Mouse (Mus musculus) myocyte (in vitro differentiated cells): ENCODE data around the gene Riiad1. TPM values are rescaled to one million over a fixed set of nuclear protein-coding genes. Genes with fewer than 3 reads are reported as not detected.

Source experiments
- H3K27me3 ChIP-seq: one replicate; pipeline ENCODE4 v1.6.1; 2011; ENCODE audit not compliant: control insufficient read depth, insufficient read depth, insufficient read length
- H3K36me3 ChIP-seq: one replicate; pipeline ENCODE4 v1.6.1; 2011; ENCODE audit not compliant: control insufficient read depth, insufficient read depth
- H3K4me2 ChIP-seq: one replicate; pipeline ENCODE4 v1.6.1; 2011; ENCODE audit warnings: low read depth, control low read depth
- H3K4me3 ChIP-seq: one replicate; pipeline ENCODE4 v1.5.1; 2011; ENCODE audit warnings: mild to moderate bottlenecking, control low read depth, moderate library complexity
- H3K79me2 ChIP-seq: one replicate; pipeline ENCODE4 v1.6.1; 2011; ENCODE audit not compliant: control insufficient read depth, insufficient read depth
- H3ac ChIP-seq: one replicate; pipeline ENCODE4 v1.6.1; 2011; ENCODE audit not compliant: control insufficient read depth, insufficient read length
- CEBPB ChIP-seq: IDR thresholded peaks from 2 replicates; pipeline ENCODE4 v1.6.1; 2011; ENCODE audit warnings: mild to moderate bottlenecking, moderate library complexity; ENCODE audit not compliant: poor library complexity, insufficient read depth, severe bottlenecking
- E2F4 ChIP-seq: IDR thresholded peaks from one replicate; pipeline ENCODE4 v1.6.1; 2011; ENCODE audit warnings: mild to moderate bottlenecking, control low read depth, moderate library complexity; ENCODE audit not compliant: insufficient read depth
- MAX ChIP-seq: IDR thresholded peaks from one replicate; pipeline ENCODE4 v1.6.1; 2011; ENCODE audit warnings: low read depth, mild to moderate bottlenecking, control low read depth
- MYOD1 ChIP-seq, 3 experiments: IDR thresholded peaks; one replicate each; pipeline ENCODE4 v1.6.1; 2011; ENCODE audit warnings: control low read depth in 2 of 3, low read depth in 2 of 3, mild to moderate bottlenecking in 2 of 3, moderate library complexity in 1 of 3; ENCODE audit not compliant: insufficient read length in 2 of 3, control insufficient read depth in 1 of 3
- MYOG ChIP-seq, 3 experiments: IDR thresholded peaks; one replicate each; pipeline ENCODE4 v1.6.1; 2011; ENCODE audit warnings: control low read depth in 2 of 3, low read depth in 2 of 3, mild to moderate bottlenecking in 2 of 3; ENCODE audit not compliant: insufficient read length in 2 of 3, control insufficient read depth in 1 of 3, insufficient read depth in 1 of 3
- POLR2A ChIP-seq: IDR thresholded peaks from one replicate; pipeline ENCODE4 v1.6.1; 2011; ENCODE audit warnings: low read depth, mild to moderate bottlenecking, control low read depth, moderate library complexity; ENCODE audit not compliant: insufficient read length
- POLR2AphosphoS2 ChIP-seq: IDR thresholded peaks from one replicate; pipeline ENCODE4 v1.6.1; 2011; ENCODE audit warnings: low read depth, control low read depth; ENCODE audit not compliant: insufficient read length
- REST ChIP-seq: IDR thresholded peaks from one replicate; pipeline ENCODE4 v1.6.1; 2011; ENCODE audit warnings: mild to moderate bottlenecking, control low read depth, moderate library complexity; ENCODE audit not compliant: insufficient read depth, insufficient read length
- SRF ChIP-seq: IDR thresholded peaks from one replicate; pipeline ENCODE4 v1.6.1; 2011; ENCODE audit warnings: low read depth; ENCODE audit not compliant: control insufficient read depth, insufficient read length
- TCF12 ChIP-seq: IDR thresholded peaks from one replicate; pipeline ENCODE4 v1.6.1; 2011; ENCODE audit warnings: mild to moderate bottlenecking, control low read depth; ENCODE audit not compliant: poor library complexity, insufficient read depth, severe bottlenecking
- TCF3 ChIP-seq: IDR thresholded peaks from one replicate; pipeline ENCODE4 v1.6.1; 2011; ENCODE audit warnings: low read depth, control low read depth; ENCODE audit not compliant: insufficient read length
- USF1 ChIP-seq: IDR thresholded peaks from one replicate; pipeline ENCODE4 v1.6.1; 2011; ENCODE audit warnings: low read depth, mild to moderate bottlenecking, control low read depth, moderate library complexity
- polyA plus RNA-seq: library from polyadenylated mRNA; unstranded; fragments of >200 nt; fragmentation: generic; extraction: Trizol; gene quantifications from one replicate; pipeline ENCODE4 v1.2.1, GENCODE M21; 2012; ENCODE audit warnings: missing spikeins

Gene Riiad1
- polyA plus RNA-seq, 1 experiment, result 0.36 TPM

DNA sequence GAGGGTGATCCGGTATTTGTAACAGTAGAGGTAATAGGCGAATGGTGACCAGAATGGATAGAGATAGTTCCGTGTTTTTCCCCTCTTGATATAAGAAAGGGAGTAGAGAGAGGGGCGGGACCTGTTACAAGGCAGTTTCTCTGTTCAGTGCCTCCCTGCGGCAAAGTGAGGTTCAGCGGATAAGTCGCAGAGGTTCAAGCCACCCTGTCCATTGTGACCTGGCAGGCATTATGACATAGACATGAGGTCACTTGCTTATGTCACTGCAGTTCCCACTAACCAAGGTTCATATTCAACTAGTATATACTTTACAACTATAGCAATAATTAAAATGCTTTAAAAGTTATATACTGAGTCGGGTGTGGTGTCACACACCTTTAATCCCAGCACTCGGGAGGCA, 43.7 kb downstream of the Riiad1 start:
- TF ChIP-seq REST (no peak), MYOG (IDR thresholded peaks at IDR 0.05; ENCODE audit: control insufficient read depth in 1 of 3, insufficient read depth in 1 of 3, insufficient read length in 2 of 3, low read depth in 2 of 3) (no peak), MYOD1 (IDR thresholded peaks at IDR 0.05; ENCODE audit: control insufficient read depth in 1 of 3, insufficient read length in 2 of 3, low read depth in 2 of 3) (no peak), USF1 (no peak), TCF3 (no peak), POLR2A (no peak), POLR2AphosphoS2 (no peak), E2F4 (no peak), TCF12 (no peak), MAX (no peak), SRF (no peak)

DNA sequence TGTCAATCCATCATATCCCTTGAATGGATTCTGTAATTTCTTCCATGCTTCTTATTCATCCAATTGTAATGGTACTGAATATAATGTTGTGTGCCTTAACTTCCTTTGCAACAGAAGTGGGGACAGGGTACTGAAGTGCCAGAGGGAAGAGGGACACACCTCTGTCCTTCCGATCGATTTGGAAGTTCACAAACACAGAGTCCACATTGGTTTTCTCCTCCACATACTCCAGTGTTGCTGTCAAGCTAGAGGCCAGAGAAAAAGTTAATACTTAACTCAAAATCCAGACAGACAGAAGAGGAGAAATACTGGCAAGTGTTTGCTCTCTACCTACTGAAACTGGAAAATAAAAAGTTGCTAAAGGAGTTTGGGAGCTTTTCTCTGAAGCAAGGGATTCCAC, 45.8 kb downstream of the Riiad1 start:
- Histone ChIP-seq H3K36me3 (no peaks in the 10 kb centered on the region), H3K27me3 (no peaks in the 10 kb centered on the region), H3K4me2 (no peak overlapping the region), H3K4me3 (no peak overlapping the region), H3K79me2 (no peaks in the 10 kb centered on the region), H3ac (no peak overlapping the region)
- TF ChIP-seq TCF3 (no peak), E2F4 (no peak), TCF12 (no peak), USF1 (no peak), REST (no peak), MYOG (IDR thresholded peaks at IDR 0.05; ENCODE audit: control insufficient read depth in 1 of 3, insufficient read depth in 1 of 3, insufficient read length in 2 of 3, low read depth in 2 of 3) (no peak), MYOD1 (IDR thresholded peaks at IDR 0.05; ENCODE audit: control insufficient read depth in 1 of 3, insufficient read length in 2 of 3, low read depth in 2 of 3) (no peak), SRF (no peak), CEBPB (no peak), POLR2A (no peak), POLR2AphosphoS2 (no peak), MAX (no peak)

More for the DNA sequence above, 43.7 kb downstream of the Riiad1 start:
- Histone ChIP-seq H3K27me3 (no peaks in the 10 kb centered on the region), H3K4me3 (no peak overlapping the region), H3K36me3 (no peaks in the 10 kb centered on the region), H3K4me2 (no peak overlapping the region), H3ac (no peak overlapping the region), H3K79me2 (no peaks in the 10 kb centered on the region)

DNA sequence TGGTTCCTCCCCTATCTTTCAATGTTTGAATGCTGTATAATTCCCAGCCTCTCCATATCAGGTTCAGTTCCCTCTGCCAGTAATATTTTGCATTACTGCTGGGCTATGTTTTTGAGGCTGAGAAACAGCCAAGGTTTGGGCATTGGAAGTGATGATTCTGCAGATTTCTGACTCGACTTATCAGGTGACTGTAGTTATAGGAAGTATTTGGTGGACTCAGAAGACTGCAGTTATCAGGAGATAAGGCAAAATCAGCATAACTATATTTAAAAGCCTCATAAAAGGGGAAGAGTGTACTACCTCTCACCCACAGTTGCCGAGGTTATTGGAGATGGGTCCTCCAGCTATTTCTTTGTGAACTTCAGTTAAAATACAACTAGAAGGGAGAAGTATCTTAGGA, 49.2 kb downstream of the Riiad1 start:
- H3ac ChIP-seq, result no peak overlapping the region
- TF ChIP-seq E2F4, result no peak
- no peak for TF ChIP-seq POLR2AphosphoS2
- TF ChIP-seq MYOG (IDR thresholded peaks at IDR 0.05; ENCODE audit: control insufficient read depth in 1 of 3, insufficient read depth in 1 of 3, insufficient read length in 2 of 3, low read depth in 2 of 3), result no peak
- no peak for TF ChIP-seq SRF
- no peak for TF ChIP-seq POLR2A
- no peak for TF ChIP-seq MAX
- no peak for TF ChIP-seq TCF12
- no peak for TF ChIP-seq MYOD1 (IDR thresholded peaks at IDR 0.05; ENCODE audit: control insufficient read depth in 1 of 3, insufficient read length in 2 of 3, low read depth in 2 of 3)
- no peak for TF ChIP-seq USF1
- no peak for TF ChIP-seq REST
- no peak for TF ChIP-seq CEBPB
- TF ChIP-seq TCF3, result no peak

More for the DNA sequence above, 49.2 kb downstream of the Riiad1 start:
- Histone ChIP-seq H3K79me2 (no peaks in the 10 kb centered on the region), H3K36me3 (no peaks in the 10 kb centered on the region), H3K4me2 (no peak overlapping the region), H3K27me3 (no peaks in the 10 kb centered on the region), H3K4me3 (no peak overlapping the region)

Other genes starting within 250 kb of the Riiad1 start
- gene Gm4778, start 216.3 kb downstream of the Riiad1 start, polyA plus RNA-seq, result not detected
- gene Them4, start 170.3 kb downstream of the Riiad1 start, polyA plus RNA-seq, result 6.3 TPM
- gene Them5, start 138.2 kb downstream of the Riiad1 start, polyA plus RNA-seq, result not detected
- not detected for gene C2cd4d, start 117.9 kb downstream of the Riiad1 start, polyA plus RNA-seq
- 0.26 TPM for gene Rorc, start 107.5 kb downstream of the Riiad1 start, polyA plus RNA-seq
- not detected for gene Lingo4, start 81.8 kb downstream of the Riiad1 start, polyA plus RNA-seq
- 5.4 TPM for gene Tdrkh, start 67.1 kb downstream of the Riiad1 start, polyA plus RNA-seq
- gene Mrpl9, start 37.0 kb downstream of the Riiad1 start, polyA plus RNA-seq, result 75.1 TPM
- 0.10 TPM for gene Oaz3, start 36.4 kb downstream of the Riiad1 start, polyA plus RNA-seq
- gene Celf3, start 2.0 kb downstream of the Riiad1 start, polyA plus RNA-seq, result 0.11 TPM
- gene Snx27, start 102.4 kb upstream of the Riiad1 start, polyA plus RNA-seq, result 17.4 TPM
- not detected for gene Gm10972, start 162.8 kb upstream of the Riiad1 start, polyA plus RNA-seq
- 3.5 TPM for gene Tuft1, start 178.5 kb upstream of the Riiad1 start, polyA plus RNA-seq
- 0.16 TPM for gene Selenbp2, start 213.2 kb upstream of the Riiad1 start, polyA plus RNA-seq